Mouse (Mus musculus): Measurements from ENCODE around the gene Mtnr1a. TPM values are rescaled to one million over a fixed set of nuclear protein-coding genes. Genes with fewer than 3 reads are reported as not detected.
A peak's percentile ranks its signal among the peaks of the same experiment; 100 is the strongest.

The Mtnr1a gene
- not detected for polyA plus RNA-seq (2012; fragmentation: generic; extraction: Trizol)

DNA sequence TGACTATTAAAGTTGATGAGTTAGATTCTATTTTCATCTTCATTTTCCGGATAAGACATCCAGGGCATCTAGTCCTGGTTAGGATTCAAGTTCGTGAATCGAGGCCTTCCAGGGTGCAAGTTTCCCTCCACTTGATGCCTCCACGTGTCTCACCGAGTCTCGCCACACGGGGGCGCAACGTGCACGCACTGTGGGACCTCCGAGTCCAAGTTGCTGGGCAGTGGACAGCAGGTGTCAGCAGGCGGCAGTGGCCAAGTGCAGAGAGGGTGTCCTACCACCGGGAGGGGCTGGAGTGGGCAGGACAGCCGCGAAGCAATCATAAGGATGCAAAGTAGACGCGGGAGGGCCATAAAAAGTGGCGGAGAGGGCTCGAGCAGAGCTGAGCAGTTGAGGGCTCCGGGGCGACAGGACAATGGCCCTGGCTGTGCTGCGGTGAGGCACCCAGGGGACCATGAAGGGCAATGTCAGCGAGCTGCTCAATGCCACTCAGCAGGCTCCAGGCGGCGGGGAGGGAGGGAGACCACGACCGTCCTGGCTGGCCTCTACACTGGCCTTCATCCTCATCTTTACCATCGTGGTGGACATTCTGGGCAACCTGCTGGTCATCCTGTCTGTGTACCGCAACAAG is at the start of gene Mtnr1a:
Mtnr1a (plus strand) TSS at position 379 of the 628 bp plus-strand sequence.
- TF ChIP-seq MYOG (IDR thresholded peaks at IDR 0.05; ENCODE audit: control insufficient read depth in 1 of 3, insufficient read depth in 1 of 3, insufficient read length in 2 of 3, low read depth in 2 of 3) (peak in 2 of 3 experiments; percentile 80 to 85), REST (IDR thresholded peaks at IDR 0.05; ENCODE audit: insufficient read depth, insufficient read length) (no peak), TCF3 (IDR thresholded peaks at IDR 0.05; ENCODE audit: insufficient read length, low read depth) (no peak), TCF12 (IDR thresholded peaks at IDR 0.05; ENCODE audit: insufficient read depth, poor library complexity, severe bottlenecking) (no peak), MYOD1 (IDR thresholded peaks at IDR 0.05; ENCODE audit: control insufficient read depth in 1 of 3, insufficient read length in 2 of 3, low read depth in 2 of 3) (peak in 2 of 3 experiments; percentile 80 to 89)
- no peak within 1 kb of the TSS for H3ac ChIP-seq (ENCODE audit: control insufficient read depth, insufficient read length)
- H3K4me2 ChIP-seq (ENCODE audit: low read depth), result no peak within 1 kb of the TSS
- H3K36me3 ChIP-seq (ENCODE audit: control insufficient read depth, insufficient read depth), result no peaks in the 10 kb centered on the region
- no peaks in the 10 kb centered on the region for H3K79me2 ChIP-seq (ENCODE audit: control insufficient read depth, insufficient read depth)
- H3K27me3 ChIP-seq (ENCODE audit: control insufficient read depth, insufficient read depth, insufficient read length), result no peaks in the 10 kb centered on the region
- no peak within 1 kb of the TSS for H3K4me3 ChIP-seq

DNA sequence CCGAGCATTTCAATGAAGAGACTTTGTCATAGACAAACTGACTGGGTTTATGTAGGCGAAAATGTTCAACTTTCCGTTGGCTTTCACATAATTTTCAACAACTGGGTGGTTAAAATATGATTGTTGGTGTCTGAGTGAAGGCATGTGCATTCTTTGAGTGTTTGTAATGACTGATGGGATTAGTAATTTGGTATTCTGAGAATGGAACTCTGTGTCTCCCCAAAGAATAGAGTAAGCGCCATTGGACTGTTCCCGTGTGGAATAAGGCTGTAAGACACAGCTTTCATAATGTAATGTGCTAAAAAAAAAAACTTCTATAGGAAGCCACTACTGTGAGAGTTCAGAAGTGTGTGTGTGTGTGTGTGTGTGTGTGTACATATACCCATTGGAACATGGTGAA is 49.7 kb upstream of the Mtnr1a start:
- no peaks in the 10 kb centered on the region for H3K27me3 ChIP-seq (ENCODE audit: control insufficient read depth, insufficient read depth, insufficient read length)
- H3K79me2 ChIP-seq (ENCODE audit: control insufficient read depth, insufficient read depth), result no peaks in the 10 kb centered on the region
- H3K4me2 ChIP-seq (ENCODE audit: low read depth), result no peak overlapping the region
- no peak overlapping the region for H3K4me3 ChIP-seq
- TF ChIP-seq REST (IDR thresholded peaks at IDR 0.05; ENCODE audit: insufficient read depth, insufficient read length) (no peak), POLR2A (IDR thresholded peaks at IDR 0.05; ENCODE audit: insufficient read length, low read depth) (no peak), POLR2AphosphoS2 (IDR thresholded peaks at IDR 0.05; ENCODE audit: insufficient read length, low read depth) (no peak), MYOD1 (IDR thresholded peaks at IDR 0.05; ENCODE audit: control insufficient read depth in 1 of 3, insufficient read length in 2 of 3, low read depth in 2 of 3) (no peak), SRF (IDR thresholded peaks at IDR 0.05; ENCODE audit: control insufficient read depth, insufficient read length, low read depth) (no peak), MYOG (IDR thresholded peaks at IDR 0.05; ENCODE audit: control insufficient read depth in 1 of 3, insufficient read depth in 1 of 3, insufficient read length in 2 of 3, low read depth in 2 of 3) (no peak), CEBPB (IDR thresholded peaks at IDR 0.05; ENCODE audit: insufficient read depth, poor library complexity, severe bottlenecking) (no peak), TCF3 (IDR thresholded peaks at IDR 0.05; ENCODE audit: insufficient read length, low read depth) (no peak), MAX (IDR thresholded peaks at IDR 0.05; ENCODE audit: low read depth) (no peak), TCF12 (IDR thresholded peaks at IDR 0.05; ENCODE audit: insufficient read depth, poor library complexity, severe bottlenecking) (no peak), E2F4 (IDR thresholded peaks at IDR 0.05; ENCODE audit: insufficient read depth) (no peak)
- peaks cover 32% of the 10 kb centered on the region for H3K36me3 ChIP-seq (ENCODE audit: control insufficient read depth, insufficient read depth)
- H3ac ChIP-seq (ENCODE audit: control insufficient read depth, insufficient read length), result no peak overlapping the region

DNA sequence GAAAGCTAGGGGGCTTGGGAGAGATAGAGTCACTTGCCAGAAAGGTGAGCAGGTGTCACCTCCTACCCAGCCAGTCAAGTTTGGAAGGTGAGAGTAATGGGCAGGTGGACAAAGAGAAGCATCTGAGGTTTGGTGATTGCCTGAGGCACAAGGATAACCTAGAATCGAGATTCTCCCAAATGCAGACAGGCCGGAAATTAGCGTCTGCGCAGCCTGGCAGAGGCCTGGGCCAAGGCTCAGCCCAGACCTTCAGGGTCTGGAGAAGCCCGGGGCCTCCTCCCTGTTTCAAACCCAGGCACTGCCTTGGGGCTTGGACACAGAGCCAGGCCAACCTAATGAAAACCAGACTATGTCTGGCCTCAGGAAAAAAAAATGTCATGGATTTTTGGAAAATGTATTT is 47.8 kb upstream of the Mtnr1a start:
- no peak overlapping the region for H3ac ChIP-seq (ENCODE audit: control insufficient read depth, insufficient read length)
- no peak overlapping the region for H3K4me3 ChIP-seq
- H3K4me2 ChIP-seq (ENCODE audit: low read depth), result no peak overlapping the region
- no peaks in the 10 kb centered on the region for H3K79me2 ChIP-seq (ENCODE audit: control insufficient read depth, insufficient read depth)
- no peaks in the 10 kb centered on the region for H3K27me3 ChIP-seq (ENCODE audit: control insufficient read depth, insufficient read depth, insufficient read length)
- H3K36me3 ChIP-seq (ENCODE audit: control insufficient read depth, insufficient read depth), result peaks cover 32% of the 10 kb centered on the region
- TF ChIP-seq CEBPB (IDR thresholded peaks at IDR 0.05; ENCODE audit: insufficient read depth, poor library complexity, severe bottlenecking) (no peak), REST (IDR thresholded peaks at IDR 0.05; ENCODE audit: insufficient read depth, insufficient read length) (no peak), MYOG (IDR thresholded peaks at IDR 0.05; ENCODE audit: control insufficient read depth in 1 of 3, insufficient read depth in 1 of 3, insufficient read length in 2 of 3, low read depth in 2 of 3) (no peak), MAX (IDR thresholded peaks at IDR 0.05; ENCODE audit: low read depth) (no peak)

DNA sequence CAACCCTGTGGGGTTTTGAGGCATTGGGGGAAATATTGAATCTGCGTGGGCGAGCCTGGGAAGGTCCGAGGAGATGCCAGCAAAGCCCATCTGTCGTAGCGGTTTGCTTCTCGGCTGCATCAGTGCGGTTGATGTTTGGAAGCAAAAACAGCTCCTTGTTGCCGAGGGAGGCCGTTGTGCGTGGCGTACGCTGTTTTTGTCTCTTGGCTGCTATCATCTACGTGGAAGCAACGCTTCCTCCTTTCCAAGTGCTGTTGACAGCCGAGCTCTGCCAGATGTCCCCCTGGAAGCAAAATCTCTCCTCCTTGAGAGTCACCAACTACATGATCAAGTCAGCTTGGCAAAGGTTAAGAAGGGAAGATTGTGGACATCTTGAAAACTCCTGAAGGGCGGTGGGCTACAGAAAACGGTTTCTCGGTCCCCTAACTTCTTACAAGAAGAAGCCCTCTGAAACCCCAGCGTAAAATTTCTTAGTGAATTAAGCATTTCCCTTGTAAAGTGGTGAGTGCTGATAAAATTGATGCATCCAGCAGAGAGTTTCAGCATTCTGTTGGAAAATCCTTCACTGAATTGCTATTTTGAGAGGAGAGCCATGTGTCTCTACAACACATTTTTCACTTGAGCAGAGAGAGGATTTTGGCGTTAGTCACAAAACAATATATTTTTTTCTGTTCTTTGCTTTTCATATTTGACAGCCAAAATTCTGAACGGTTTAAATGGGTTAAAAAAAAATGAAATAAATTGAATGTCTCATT is 46.8 kb upstream of the Mtnr1a start:
- no peak overlapping the region for H3K4me2 ChIP-seq (ENCODE audit: low read depth)
- H3ac ChIP-seq (ENCODE audit: control insufficient read depth, insufficient read length), result no peak overlapping the region
- no peaks in the 10 kb centered on the region for H3K27me3 ChIP-seq (ENCODE audit: control insufficient read depth, insufficient read depth, insufficient read length)
- H3K79me2 ChIP-seq (ENCODE audit: control insufficient read depth, insufficient read depth), result no peaks in the 10 kb centered on the region
- H3K36me3 ChIP-seq (ENCODE audit: control insufficient read depth, insufficient read depth), result peaks cover 38% of the 10 kb centered on the region
- TF ChIP-seq REST (IDR thresholded peaks at IDR 0.05; ENCODE audit: insufficient read depth, insufficient read length), result no peak
- TF ChIP-seq TCF12 (IDR thresholded peaks at IDR 0.05; ENCODE audit: insufficient read depth, poor library complexity, severe bottlenecking), result no peak
- TF ChIP-seq TCF3 (IDR thresholded peaks at IDR 0.05; ENCODE audit: insufficient read length, low read depth), result no peak
- no peak for TF ChIP-seq MAX (IDR thresholded peaks at IDR 0.05; ENCODE audit: low read depth)
- TF ChIP-seq E2F4 (IDR thresholded peaks at IDR 0.05; ENCODE audit: insufficient read depth), result no peak
- TF ChIP-seq CEBPB (IDR thresholded peaks at IDR 0.05; ENCODE audit: insufficient read depth, poor library complexity, severe bottlenecking), result no peak
- H3K4me3 ChIP-seq, result no peak overlapping the region

DNA sequence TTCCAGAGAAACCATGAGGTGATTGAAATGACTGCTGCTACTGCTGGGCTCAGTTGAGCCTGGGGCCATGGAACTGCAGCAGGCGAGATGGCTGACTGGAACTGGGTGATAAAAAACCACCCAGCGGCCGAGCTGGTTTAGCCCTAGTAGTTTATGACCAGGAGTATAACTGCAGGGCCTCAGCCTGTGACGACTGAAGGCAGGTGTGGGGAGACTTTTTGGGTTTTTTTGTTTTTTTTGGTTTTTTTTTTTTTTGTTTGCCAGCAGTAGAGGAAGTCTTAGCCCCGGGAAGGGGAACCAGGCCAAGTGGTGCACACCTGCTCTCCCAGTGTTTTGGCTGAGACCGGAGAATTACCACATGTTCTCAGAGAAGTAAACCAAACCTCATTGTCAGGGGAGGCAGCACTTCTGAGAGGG is 40.8 kb upstream of the Mtnr1a start:
- no peak for TF ChIP-seq SRF (IDR thresholded peaks at IDR 0.05; ENCODE audit: control insufficient read depth, insufficient read length, low read depth)
- TF ChIP-seq E2F4 (IDR thresholded peaks at IDR 0.05; ENCODE audit: insufficient read depth), result no peak
- no peak for TF ChIP-seq POLR2A (IDR thresholded peaks at IDR 0.05; ENCODE audit: insufficient read length, low read depth)
- peak in 1 of 3 experiments; percentile 27 for TF ChIP-seq MYOG (IDR thresholded peaks at IDR 0.05; ENCODE audit: control insufficient read depth in 1 of 3, insufficient read depth in 1 of 3, insufficient read length in 2 of 3, low read depth in 2 of 3)
- H3K4me3 ChIP-seq, result no peak overlapping the region
- H3K79me2 ChIP-seq (ENCODE audit: control insufficient read depth, insufficient read depth), result no peaks in the 10 kb centered on the region
- no peak overlapping the region for H3ac ChIP-seq (ENCODE audit: control insufficient read depth, insufficient read length)
- H3K4me2 ChIP-seq (ENCODE audit: low read depth), result no peak overlapping the region
- H3K27me3 ChIP-seq (ENCODE audit: control insufficient read depth, insufficient read depth, insufficient read length), result no peaks in the 10 kb centered on the region
- peaks cover 44% of the 10 kb centered on the region for H3K36me3 ChIP-seq (ENCODE audit: control insufficient read depth, insufficient read depth)

Data from myocyte (in vitro differentiated cells).